Mouse (Mus musculus) kidney, adult 2 months (tissue): ENCODE measurements around the gene Rnf166. TPM values are rescaled to one million over a fixed set of nuclear protein-coding genes. Genes with fewer than 3 reads are reported as not detected.

Source experiments
- DNase-seq: peaks from one replicate; pipeline ENCODE4 v3.0.0; 2021
- H3K27ac ChIP-seq: fragments of 200-500 bp; 2 replicates; pipeline ENCODE4 v1.5.1; 2012; ENCODE audit warnings: low read depth, low read length, control low read depth, inconsistent platforms; ENCODE audit not compliant: insufficient read depth
- H3K27me3 ChIP-seq: fragments of 200-500 bp; replicated peaks from 2 replicates; pipeline ENCODE4 v1.6.1; 2012; ENCODE audit warnings: mild to moderate bottlenecking, moderate library complexity, low read length, inconsistent platforms; ENCODE audit not compliant: control insufficient read depth, insufficient read depth
- H3K36me3 ChIP-seq: fragments of 200-500 bp; 2 replicates; pipeline ENCODE4 v1.6.1; 2012; ENCODE audit warnings: mild to moderate bottlenecking, moderate library complexity, low read length, inconsistent platforms; ENCODE audit not compliant: control insufficient read depth, insufficient read depth
- H3K4me1 ChIP-seq: fragments of 200-500 bp; 2 replicates; pipeline ENCODE4 v1.6.1; 2011; ENCODE audit warnings: low read length; ENCODE audit not compliant: control insufficient read depth, insufficient read depth
- H3K4me3 ChIP-seq: fragments of 200-500 bp; 2 replicates; pipeline ENCODE4 v1.5.1; 2011; ENCODE audit warnings: mild to moderate bottlenecking, low read depth, low read length, control low read depth; ENCODE audit not compliant: insufficient read depth
- CTCF ChIP-seq: fragments of 200-500 bp; conservative IDR thresholded peaks from 2 replicates; pipeline ENCODE4 v1.5.1; 2011; ENCODE audit warnings: low read depth, mild to moderate bottlenecking, control low read depth, low read length, moderate library complexity, mixed read lengths; ENCODE audit not compliant: insufficient read depth, insufficient read length
- POLR2A ChIP-seq: fragments of 200-500 bp; IDR thresholded peaks from one replicate; pipeline ENCODE4 v1.6.1; 2011; ENCODE audit warnings: low read depth, low read length, control low read depth
- WGBS: fragments of 180-500 bp; shearing (Covaris S2); methylation state at CpG from one replicate; pipeline ENCODE4 v1.1.7; 2018; 5-methylcytosine and 5-hydroxymethylcytosine counted together
- polyA plus RNA-seq: library from polyadenylated mRNA; depleted of rRNA; stranded (reverse); fragments of >200 nt; gene quantifications from 2 replicates; pipeline ENCODE4 v1.2.3, GENCODE M21; 2012; rRNA removed

Rnf166 gene
- polyA plus RNA-seq, 1 experiment: 64.4 TPM

- TF ChIP-seq POLR2A (no peak), CTCF (no peak)
- DNase-seq: no peak
- Histone ChIP-seq H3K4me1 (no peaks in the 10 kb centered on the region), H3K27ac (no peak overlapping the region), H3K4me3 (no peak overlapping the region), H3K36me3 (no peaks in the 10 kb centered on the region; the same call in none of the 2 replicates), H3K27me3 (no peaks in the 10 kb centered on the region)
- 85% methylated on average over 24 of the region's 24 CpGs for WGBS
These were observed 52.6 kb downstream of the Rnf166 start for GRCm38 (mm10) chr8:122423217-122423616.

- TF ChIP-seq CTCF: no peak
- no peak for TF ChIP-seq POLR2A
- no peak within 1 kb of the TSS for H3K27ac ChIP-seq
- H3K4me3 ChIP-seq: no peak within 1 kb of the TSS
- H3K4me1 ChIP-seq: 0 out of 2 replicates have a peak, but pooled peaks cover 3% of the 10 kb centered on the region
- 54% methylated on average over 14 of the region's 14 CpGs for WGBS
- DNase-seq: peak; percentile 64
- H3K27me3 ChIP-seq: no peaks in the 10 kb centered on the region
- no peaks in the 10 kb centered on the region; the same call in none of the 2 replicates for H3K36me3 ChIP-seq
These were observed 54.3 kb downstream of the Rnf166 start, which contains the start of gene Il17c for GRCm38 (mm10) chr8:122421376-122422070. Il17c (plus strand) TSS chr8:122422020.

- H3K36me3 ChIP-seq: peaks cover 4% of the 10 kb centered on the region; the same call in 1 of the 2 replicates
- no peak overlapping the region for H3K4me3 ChIP-seq
- no peak overlapping the region for H3K27ac ChIP-seq
- H3K4me1 ChIP-seq: 0 out of 2 replicates have a peak, but pooled peaks cover 3% of the 10 kb centered on the region
- DNase-seq: no peak
- 62% methylated on average over 9 of the region's 9 CpGs for WGBS
- TF ChIP-seq POLR2A: no peak
- no peak for TF ChIP-seq CTCF
- H3K27me3 ChIP-seq: no peaks in the 10 kb centered on the region
These were observed 55.8 kb downstream of the Rnf166 start for GRCm38 (mm10) chr8:122419881-122420555.

Other genes with a start within 250 kb of the Rnf166 start
- 9.7 and 11.8 TPM in 2 replicates for gene Zfpm1, start 193.9 kb downstream of the Rnf166 start, polyA plus RNA-seq
- 0.05 TPM in 1 of 2 replicates, not detected in the other for gene Trhr2, start 115.3 kb downstream of the Rnf166 start, polyA plus RNA-seq
- gene Zc3h18, start 99.5 kb downstream of the Rnf166 start, polyA plus RNA-seq: 23.3 and 24.1 TPM in 2 replicates
- gene Il17c, start 54.0 kb downstream of the Rnf166 start, polyA plus RNA-seq: 0.11 TPM in 1 of 2 replicates, not detected in the other
- 1,266 and 1,342 TPM in 2 replicates for gene Cyba, start 43.1 kb downstream of the Rnf166 start, polyA plus RNA-seq
- 68.7 and 77.3 TPM in 2 replicates for gene Mvd, start 32.6 kb downstream of the Rnf166 start, polyA plus RNA-seq
- gene Snai3, start 15.3 kb downstream of the Rnf166 start, polyA plus RNA-seq: 1.6 and 1.7 TPM in 2 replicates
- gene Ctu2, start 79 bp upstream of the Rnf166 start, polyA plus RNA-seq: 16.8 and 21.1 TPM in 2 replicates
- gene Piezo1, start 75.3 kb upstream of the Rnf166 start, polyA plus RNA-seq: 102 and 121 TPM in 2 replicates
- gene Cdt1, start 92.0 kb upstream of the Rnf166 start, polyA plus RNA-seq: 7.1 and 8.6 TPM in 2 replicates
- gene Aprt, start 100.8 kb upstream of the Rnf166 start, polyA plus RNA-seq: 177 and 190 TPM in 2 replicates
- gene Galns, start 135.4 kb upstream of the Rnf166 start, polyA plus RNA-seq: 36.2 and 44.5 TPM in 2 replicates
- gene Trappc2l, start 135.6 kb upstream of the Rnf166 start, polyA plus RNA-seq: 258 and 302 TPM in 2 replicates
- 0.11 TPM in 2 replicates for gene Pabpn1l, start 146.7 kb upstream of the Rnf166 start, polyA plus RNA-seq
- gene Cbfa2t3, start 223.0 kb upstream of the Rnf166 start, polyA plus RNA-seq: 5.5 and 6.7 TPM in 2 replicates